ENCODE assay signal across 11 mouse cellular contexts in the genomic region with DNA sequence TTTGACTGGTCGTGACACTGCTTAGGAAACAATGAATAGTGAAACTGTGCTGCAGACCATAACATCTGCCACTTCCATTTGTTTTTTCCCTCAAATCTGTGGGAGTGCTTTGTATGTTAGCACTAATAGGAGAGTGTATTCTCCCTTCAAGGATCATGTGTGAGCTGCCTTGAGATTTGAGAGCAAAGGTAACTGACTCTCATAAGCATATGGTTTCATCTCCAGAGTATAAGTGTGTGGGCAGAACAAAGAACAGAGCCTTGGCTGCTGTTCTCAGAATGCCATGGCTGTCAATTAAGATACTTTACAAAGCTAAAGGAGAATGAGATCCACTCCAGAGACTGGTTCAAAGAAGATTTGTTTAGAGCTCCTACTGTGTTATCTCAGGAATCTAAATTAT.
"Had no signal": no experiment of that assay in that cellular context is flagged by ENCODE, and none has a peak within 500 bp of the region (broad histone marks: within the 10 kb centered on the region; RNA-seq: fewer than 3 reads in every experiment).

No protein-coding gene starts in this region.

- ATAC-seq: intestine, postnatal 0 days; lung, postnatal 0 days had no signal

- DNase-seq: kidney, postnatal 10 days; kidney, postnatal 4 days; lung, adult 2 months; lung, postnatal 36 days; retina, postnatal 1 day; right cerebral cortex, postnatal 4 days; spleen, adult 18-20 months; thymus, adult 2 months; thymus, postnatal 36 days had no signal
